In the genomic region with DNA sequence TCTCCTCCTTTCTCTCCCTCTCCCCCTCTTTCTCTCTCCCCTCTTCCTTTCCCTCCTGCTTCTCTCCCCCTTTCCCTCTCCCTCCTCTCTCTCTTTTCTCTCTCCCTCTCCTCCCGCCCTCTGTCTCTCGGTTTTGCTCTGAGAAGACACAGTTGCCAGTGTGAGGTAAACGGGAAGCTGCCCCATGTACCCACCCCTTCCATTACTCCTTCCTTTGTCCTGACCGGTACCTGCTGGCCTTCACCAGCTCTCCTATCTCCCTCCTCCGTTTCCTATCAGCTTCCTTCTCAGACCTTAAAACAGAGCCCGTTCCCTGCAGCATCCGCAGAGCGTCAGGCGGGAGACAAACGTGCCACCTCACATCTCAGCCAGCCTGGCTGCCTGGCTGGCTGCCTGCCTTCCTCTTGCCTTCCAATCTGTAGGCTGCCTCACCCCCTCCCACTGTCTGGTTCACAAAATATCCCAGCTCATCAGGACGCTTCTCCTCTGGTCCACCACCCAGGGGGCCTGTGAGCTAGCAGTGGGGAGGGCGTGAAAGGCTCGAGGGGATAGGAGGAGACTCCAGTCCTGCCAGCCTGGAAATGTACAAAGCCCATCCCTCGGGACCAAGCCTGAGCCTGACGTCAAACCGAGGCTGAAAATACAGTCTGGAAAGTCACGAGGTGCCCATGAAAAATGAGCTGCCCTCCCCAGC, we compare ENCODE assay signal across 7 mouse cellular contexts. TPM values are rescaled to one million over a fixed set of nuclear protein-coding genes. Genes with fewer than 3 reads are reported as not detected.
A peak's percentile ranks its signal among the peaks of the same experiment; 100 is the strongest.
DNase-seq lines count a peak whose midpoint lies in the region; ATAC-seq lines count a peak whose summit lies in the region.

No protein-coding gene starts in this region.

- peaks cover 24% of the 10 kb centered on the region for H3K4me1 ChIP-seq in forebrain, embryonic 15.5 days
- peaks cover 21% of the 10 kb centered on the region; the same call in 1 of the 2 replicates for H3K4me1 ChIP-seq in hindbrain, embryonic 14.5 days (replicated peaks; ENCODE audit: control insufficient read depth, insufficient read depth, low read length)
- H3K4me1 ChIP-seq in neural tube, embryonic 15.5 days, result peaks cover 18% of the 10 kb centered on the region

- peak overlapping the region; percentile 54 for H3K9ac ChIP-seq in forebrain, embryonic 15.5 days (replicated peaks)
- peak overlapping the region; percentile 59 for H3K9ac ChIP-seq in hindbrain, embryonic 14.5 days
- H3K9ac ChIP-seq in neural tube, embryonic 15.5 days (replicated peaks), result peak overlapping the region; percentile 49; the same call in 1 of the 2 replicates

- 1% methylated on average over 17 of the region's 17 CpGs for WGBS in forebrain, embryonic 15.5 days
- 4% methylated on average over 17 of the region's 17 CpGs for WGBS in hindbrain, embryonic 14.5 days
- WGBS in neural tube, embryonic 15.5 days, result 3% methylated on average over 17 of the region's 17 CpGs

- peak overlapping the region; percentile 53 for H3K4me2 ChIP-seq in forebrain, embryonic 15.5 days (replicated peaks)
- H3K4me2 ChIP-seq in hindbrain, embryonic 14.5 days (replicated peaks), result peak overlapping the region; percentile 46
- H3K4me2 ChIP-seq in neural tube, embryonic 15.5 days, result peak overlapping the region; percentile 59

- peak; percentile 81 for DNase-seq in NIH3T3 (ENCODE audit: low read depth)
- peak; percentile 77 for DNase-seq in brain, embryonic 18.5 days (ENCODE audit: low read depth, low spot score)
- DNase-seq in hindbrain, embryonic 14.5 days (ENCODE audit: low spot score), result peak; percentile 73
- peak; percentile 87 to 88 for DNase-seq in left cerebral cortex, postnatal 36 days (ENCODE audit: low spot score in 2 of 2)
- DNase-seq in urinary bladder, postnatal 4 days (ENCODE audit: low spot score in 2 of 2), result no peak

- intact Hi-C loops in left cerebral cortex, postnatal 36 days (cut with DNase I), result loop anchor here (2.0 to 5.0 kb wide), 2 partner anchors 20 to 35 kb away; no protein-coding TSS in a partner anchor

- peak overlapping the region; percentile 30 for H3K4me3 ChIP-seq in forebrain, embryonic 15.5 days
- peak overlapping the region; percentile 4; the same call in 1 of the 2 replicates for H3K4me3 ChIP-seq in hindbrain, embryonic 14.5 days (replicated peaks; ENCODE audit: low read length)
- peak overlapping the region; percentile 29 for H3K4me3 ChIP-seq in neural tube, embryonic 15.5 days (replicated peaks)

- H3K9me3 ChIP-seq in forebrain, embryonic 15.5 days, result no peaks in the 10 kb centered on the region
- no peaks in the 10 kb centered on the region for H3K9me3 ChIP-seq in hindbrain, embryonic 14.5 days (ENCODE audit: control insufficient read depth, low read length)
- no peaks in the 10 kb centered on the region for H3K9me3 ChIP-seq in neural tube, embryonic 15.5 days (replicated peaks)

- peak; percentile 91 for ATAC-seq in forebrain, embryonic 15.5 days (replicated peaks)
- peak; percentile 83 for ATAC-seq in hindbrain, embryonic 14.5 days (ENCODE audit: low FRiP score)
- ATAC-seq in neural tube, embryonic 15.5 days (ENCODE audit: low FRiP score), result peak; percentile 85

- no peaks in the 10 kb centered on the region for H3K36me3 ChIP-seq in forebrain, embryonic 15.5 days
- H3K36me3 ChIP-seq in hindbrain, embryonic 14.5 days (replicated peaks; ENCODE audit: control insufficient read depth, insufficient read depth), result no peaks in the 10 kb centered on the region
- no peaks in the 10 kb centered on the region for H3K36me3 ChIP-seq in neural tube, embryonic 15.5 days

- no peaks in the 10 kb centered on the region for H3K27me3 ChIP-seq in forebrain, embryonic 15.5 days
- no peaks in the 10 kb centered on the region for H3K27me3 ChIP-seq in hindbrain, embryonic 14.5 days (ENCODE audit: control insufficient read depth, insufficient read depth, low read length)
- 0 out of 2 replicates have a peak, but pooled peaks cover 5% of the 10 kb centered on the region for H3K27me3 ChIP-seq in neural tube, embryonic 15.5 days (replicated peaks)

- peak overlapping the region; percentile 97 for H3K27ac ChIP-seq in forebrain, embryonic 15.5 days (replicated peaks)
- H3K27ac ChIP-seq in hindbrain, embryonic 14.5 days, result peak overlapping the region; percentile 87
- peak overlapping the region; percentile 88 for H3K27ac ChIP-seq in neural tube, embryonic 15.5 days (replicated peaks)

RNA-seq across cellular contexts. Expression of a gene that starts 17.9 kb away (rescaled TPM):
- 0.13 TPM in 1 of 2 replicates, not detected in the other for polyA plus RNA-seq in forebrain, embryonic 15.5 days (2015; fragmentation: Nextera tagmentation; extraction: Ambion mirVana)
- not detected in 2 replicates for polyA plus RNA-seq in hindbrain, embryonic 14.5 days (2014; fragmentation: Nextera tagmentation; extraction: Ambion mirVana)
- not detected for total RNA-seq in left cerebral cortex, postnatal 36 days (2021)
- not detected in 2 replicates for polyA plus RNA-seq in neural tube, embryonic 15.5 days (2015; fragmentation: Nextera tagmentation; extraction: Ambion mirVana)

RNA-seq across cellular contexts. Expression of a gene that starts 19.1 kb away (rescaled TPM):
- 17.2 and 19.6 TPM in 2 replicates for polyA plus RNA-seq in forebrain, embryonic 15.5 days (2015; fragmentation: Nextera tagmentation; extraction: Ambion mirVana)
- polyA plus RNA-seq in hindbrain, embryonic 14.5 days (2014; fragmentation: Nextera tagmentation; extraction: Ambion mirVana), result 15.5 and 18.8 TPM in 2 replicates
- 100 to 1,000 TPM; 377 to 415 TPM for total RNA-seq in left cerebral cortex, postnatal 36 days (2021)
- 13.9 and 16.9 TPM in 2 replicates for polyA plus RNA-seq in neural tube, embryonic 15.5 days (2015; fragmentation: Nextera tagmentation; extraction: Ambion mirVana)

RNA-seq across cellular contexts. Expression of a gene that starts 57.9 kb away (rescaled TPM):
- 2.5 and 3.1 TPM in 2 replicates for polyA plus RNA-seq in forebrain, embryonic 15.5 days (2015; fragmentation: Nextera tagmentation; extraction: Ambion mirVana)
- 0.12 TPM in 1 of 2 replicates, not detected in the other for polyA plus RNA-seq in hindbrain, embryonic 14.5 days (2014; fragmentation: Nextera tagmentation; extraction: Ambion mirVana)
- total RNA-seq in left cerebral cortex, postnatal 36 days (2021), result 1 to 10 TPM in 1 of 2 experiments, under 1 TPM in 1; 0.96 to 1.5 TPM
- 0.09 TPM in 1 of 2 replicates, not detected in the other for polyA plus RNA-seq in neural tube, embryonic 15.5 days (2015; fragmentation: Nextera tagmentation; extraction: Ambion mirVana)

Comparison
In these comparisons a context has a peak if more than half of its experiments do, and no peak if none do; other contexts are left out.
1. DNase-seq: peak in NIH3T3 (single experiment), brain, embryonic 18.5 days (single experiment), hindbrain, embryonic 14.5 days (single experiment) and left cerebral cortex, postnatal 36 days (2 of 2); none in urinary bladder, postnatal 4 days (0 of 2).
2. Peak in every context shown above with its lines, with median percentiles within 50 percentile points of each other: ATAC-seq, H3K27ac ChIP-seq, H3K4me2 ChIP-seq, H3K4me3 ChIP-seq and H3K9ac ChIP-seq.